Mouse (Mus musculus): ENCODE measurements around the gene Ide.

- no peak for TF ChIP-seq CTCF (IDR thresholded peaks at IDR 0.05; ENCODE audit: low read depth)
- no peak for TF ChIP-seq EP300 (IDR thresholded peaks at IDR 0.05; ENCODE audit: low read depth)
These were observed 89.5 kb downstream of the Ide start for GRCm38 (mm10) chr19:37248199-37248598.

All from liver, embryonic 14.5 days (tissue).